Mouse (Mus musculus): ENCODE measurements around the gene Ift81. TPM values are rescaled to one million over a fixed set of nuclear protein-coding genes. Genes with fewer than 3 reads are reported as not detected.
A peak's percentile ranks its signal among the peaks of the same experiment; 100 is the strongest.

Gene Ift81
- polyA plus RNA-seq, 2 experiments: 0.93 to 2.2 TPM

- H3K4me1 ChIP-seq (replicated peaks; ENCODE audit: control insufficient read depth in 2 of 2, insufficient read depth in 2 of 2, low read length in 1 of 2): peaks cover 5 to 29% of the 10 kb centered on the region in 2 experiments
Observed at GRCm38 (mm10) chr5:122647256-122647924, 33.1 kb upstream of the Ift81 start.

GRCm38 (mm10) chr5:122646050-122646449 is 31.7 kb upstream of the Ift81 start:
- Histone ChIP-seq H3K27ac (no peak overlapping the region), H3K4me2 (ENCODE audit: low read depth) (no peak overlapping the region), H3K9ac (replicated peaks) (no peak overlapping the region), H3K4me1 (replicated peaks; ENCODE audit: control insufficient read depth in 2 of 2, insufficient read depth in 2 of 2, low read length in 1 of 2) (peaks cover 0 to 25% of the 10 kb centered on the region in 2 experiments; a peak in 2 of 4 replicates), H3K4me3 (ENCODE audit: insufficient read depth in 1 of 2, low read depth in 2 of 2, low read length in 2 of 2) (no peak overlapping the region), H3K27me3 (ENCODE audit: control insufficient read depth, insufficient read depth, low read length) (no peaks in the 10 kb centered on the region), H3K36me3 (replicated peaks; ENCODE audit: control insufficient read depth, insufficient read depth, low read depth) (no peaks in the 10 kb centered on the region), H3K9me3 (ENCODE audit: control insufficient read depth, low read length) (no peaks in the 10 kb centered on the region)
- TF ChIP-seq CTCF (IDR thresholded peaks at IDR 0.05; ENCODE audit: low read depth) (no peak), EP300 (IDR thresholded peaks at IDR 0.05; ENCODE audit: low read depth) (no peak)
- WGBS (ENCODE audit: insufficient replicate concordance): 51% methylated on average over 11 of the region's 11 CpGs
- no peak for ATAC-seq (ENCODE audit: insufficient read depth)
- no peak for DNase-seq (ENCODE audit: low read depth in 3 of 3, low spot score in 3 of 3)

More at GRCm38 (mm10) chr5:122647256-122647924, 33.1 kb upstream of the Ift81 start:
- DNase-seq (ENCODE audit: low read depth in 3 of 3, low spot score in 3 of 3): no peak
- no peaks in the 10 kb centered on the region for H3K36me3 ChIP-seq (replicated peaks; ENCODE audit: control insufficient read depth, insufficient read depth, low read depth)
- no peak overlapping the region for H3K9ac ChIP-seq (replicated peaks)
- WGBS (ENCODE audit: insufficient replicate concordance): 56% methylated on average over 9 of the region's 9 CpGs
- ATAC-seq (ENCODE audit: insufficient read depth): no peak
- TF ChIP-seq CTCF (IDR thresholded peaks at IDR 0.05; ENCODE audit: low read depth) (no peak), EP300 (IDR thresholded peaks at IDR 0.05; ENCODE audit: low read depth) (no peak)
- no peak overlapping the region for H3K4me3 ChIP-seq (ENCODE audit: insufficient read depth in 1 of 2, low read depth in 2 of 2, low read length in 2 of 2)
- no peak overlapping the region for H3K27ac ChIP-seq
- no peaks in the 10 kb centered on the region for H3K27me3 ChIP-seq (ENCODE audit: control insufficient read depth, insufficient read depth, low read length)
- no peak overlapping the region for H3K4me2 ChIP-seq (ENCODE audit: low read depth)
- H3K9me3 ChIP-seq (ENCODE audit: control insufficient read depth, low read length): no peaks in the 10 kb centered on the region

- Histone ChIP-seq H3K4me1 (replicated peaks; ENCODE audit: control insufficient read depth in 2 of 2, insufficient read depth in 2 of 2, low read length in 1 of 2) (peaks cover 0 to 23% of the 10 kb centered on the region in 2 experiments; a peak in 2 of 4 replicates), H3K9ac (replicated peaks) (no peak overlapping the region), H3K27ac (no peak overlapping the region), H3K4me3 (ENCODE audit: insufficient read depth in 1 of 2, low read depth in 2 of 2, low read length in 2 of 2) (no peak overlapping the region), H3K36me3 (replicated peaks; ENCODE audit: control insufficient read depth, insufficient read depth, low read depth) (no peaks in the 10 kb centered on the region), H3K27me3 (ENCODE audit: control insufficient read depth, insufficient read depth, low read length) (no peaks in the 10 kb centered on the region), H3K9me3 (ENCODE audit: control insufficient read depth, low read length) (no peaks in the 10 kb centered on the region), H3K4me2 (ENCODE audit: low read depth) (no peak overlapping the region)
- WGBS (ENCODE audit: insufficient replicate concordance): 13% methylated on average over 6 of the region's 6 CpGs
- no peak for DNase-seq (ENCODE audit: low read depth in 3 of 3, low spot score in 3 of 3)
- ATAC-seq (ENCODE audit: insufficient read depth): no peak
- TF ChIP-seq CTCF (IDR thresholded peaks at IDR 0.05; ENCODE audit: low read depth) (no peak), EP300 (IDR thresholded peaks at IDR 0.05; ENCODE audit: low read depth) (no peak)
Observed at GRCm38 (mm10) chr5:122645290-122645689, 31.0 kb upstream of the Ift81 start.

- no peak overlapping the region for H3K27ac ChIP-seq
- H3K4me2 ChIP-seq (ENCODE audit: low read depth): peak overlapping the region; percentile 9
- H3K9ac ChIP-seq (replicated peaks): no peak overlapping the region
- ATAC-seq (ENCODE audit: insufficient read depth) (peak; percentile 47; the same call in 1 of the 2 replicates), DNase-seq (ENCODE audit: low read depth in 3 of 3, low spot score in 3 of 3) (no peak)
- peaks cover 0 to 17% of the 10 kb centered on the region in 2 experiments; a peak in 2 of 4 replicates for H3K4me1 ChIP-seq (replicated peaks; ENCODE audit: control insufficient read depth in 2 of 2, insufficient read depth in 2 of 2, low read length in 1 of 2)
- 20% methylated on average over 15 of the region's 15 CpGs for WGBS (ENCODE audit: insufficient replicate concordance)
- H3K27me3 ChIP-seq (ENCODE audit: control insufficient read depth, insufficient read depth, low read length): no peaks in the 10 kb centered on the region
- no peaks in the 10 kb centered on the region for H3K36me3 ChIP-seq (replicated peaks; ENCODE audit: control insufficient read depth, insufficient read depth, low read depth)
- H3K9me3 ChIP-seq (ENCODE audit: control insufficient read depth, low read length): no peaks in the 10 kb centered on the region
- peak overlapping the region in 1 of 2 experiments; percentile 17; a peak in 1 of 4 replicates for H3K4me3 ChIP-seq (ENCODE audit: insufficient read depth in 1 of 2, low read depth in 2 of 2, low read length in 2 of 2)
- no peak for TF ChIP-seq CTCF (IDR thresholded peaks at IDR 0.05; ENCODE audit: low read depth)
- no peak for TF ChIP-seq EP300 (IDR thresholded peaks at IDR 0.05; ENCODE audit: low read depth)
Observed at GRCm38 (mm10) chr5:122644111-122644607, 29.8 kb upstream of the Ift81 start.

GRCm38 (mm10) chr5:122643701-122644100 is 29.4 kb upstream of the Ift81 start, which contains the start of gene P2rx7:
TSS of gene P2rx7 (plus strand) at chr5:122643911.
- TF ChIP-seq CTCF (IDR thresholded peaks at IDR 0.05; ENCODE audit: low read depth) (no peak), EP300 (IDR thresholded peaks at IDR 0.05; ENCODE audit: low read depth) (no peak)
- Histone ChIP-seq H3K4me1 (replicated peaks; ENCODE audit: control insufficient read depth in 2 of 2, insufficient read depth in 2 of 2, low read length in 1 of 2) (peaks cover 0 to 17% of the 10 kb centered on the region in 2 experiments; a peak in 2 of 4 replicates), H3K27ac (no peak within 1 kb of the TSS), H3K9me3 (ENCODE audit: control insufficient read depth, low read length) (no peaks in the 10 kb centered on the region), H3K9ac (replicated peaks) (no peak within 1 kb of the TSS), H3K4me2 (ENCODE audit: low read depth) (peak within 1 kb of the TSS; percentile 9), H3K27me3 (ENCODE audit: control insufficient read depth, insufficient read depth, low read length) (no peaks in the 10 kb centered on the region), H3K4me3 (ENCODE audit: insufficient read depth in 1 of 2, low read depth in 2 of 2, low read length in 2 of 2) (peak within 1 kb of the TSS in 1 of 2 experiments; percentile 17; a peak in 1 of 4 replicates), H3K36me3 (replicated peaks; ENCODE audit: control insufficient read depth, insufficient read depth, low read depth) (no peaks in the 10 kb centered on the region)
- 39% methylated on average over 12 of the region's 12 CpGs for WGBS (ENCODE audit: insufficient replicate concordance)
- no peak for ATAC-seq (ENCODE audit: insufficient read depth)
- no peak for DNase-seq (ENCODE audit: low read depth in 3 of 3, low spot score in 3 of 3)
